Mouse (Mus musculus): ENCODE measurements at regions not wholly inside any gene's neighbourhood (a gene's known extent, or its start where the extent isn't known, plus 50 kb on each side); places are given as distances from the start of the nearest gene placed in this dataset.

- Histone ChIP-seq H3K4me3 (ENCODE audit: low read depth, low read length) (no peak overlapping the region), H3K9me3 (replicated peaks; ENCODE audit: control insufficient read depth, insufficient read depth, low read length, poor library complexity, severe bottlenecking) (no peaks in the 10 kb centered on the region), H3K27ac (ENCODE audit: insufficient read depth, low read length) (no peak overlapping the region), H3K4me1 (ENCODE audit: control insufficient read depth, insufficient read depth, low read length) (peaks cover 5% of the 10 kb centered on the region), H3K9ac (ENCODE audit: low read depth, poor library complexity, severe bottlenecking) (no peak overlapping the region), H3K27me3 (ENCODE audit: control insufficient read depth, insufficient read depth, low read length, poor library complexity, severe bottlenecking) (no peaks in the 10 kb centered on the region; the same call in 1 of the 2 replicates), H3K36me3 (ENCODE audit: control insufficient read depth, insufficient read depth, low read length, poor library complexity, severe bottlenecking) (no peaks in the 10 kb centered on the region)
- TF ChIP-seq EP300 (IDR thresholded peaks at IDR 0.05; ENCODE audit: insufficient read depth, low read depth, low read length) (no peak), POLR2A (IDR thresholded peaks at IDR 0.05; ENCODE audit: insufficient read depth, low read length) (no peak), CTCF (IDR thresholded peaks at IDR 0.05; ENCODE audit: low read depth, low read length) (no peak)
These were observed 76.5 kb downstream of the Gja1 start for GRCm38 (mm10) chr10:56453578-56454069.

GRCm38 (mm10) chr10:56455867-56456468 is 78.8 kb downstream of the Gja1 start:
- Histone ChIP-seq H3K4me3 (ENCODE audit: low read depth, low read length) (no peak overlapping the region), H3K27ac (ENCODE audit: insufficient read depth, low read length) (no peak overlapping the region), H3K36me3 (ENCODE audit: control insufficient read depth, insufficient read depth, low read length, poor library complexity, severe bottlenecking) (no peaks in the 10 kb centered on the region), H3K4me1 (ENCODE audit: control insufficient read depth, insufficient read depth, low read length) (peaks cover 5% of the 10 kb centered on the region), H3K9me3 (replicated peaks; ENCODE audit: control insufficient read depth, insufficient read depth, low read length, poor library complexity, severe bottlenecking) (no peaks in the 10 kb centered on the region), H3K27me3 (ENCODE audit: control insufficient read depth, insufficient read depth, low read length, poor library complexity, severe bottlenecking) (no peaks in the 10 kb centered on the region; the same call in 1 of the 2 replicates), H3K9ac (ENCODE audit: low read depth, poor library complexity, severe bottlenecking) (no peak overlapping the region)
- TF ChIP-seq CTCF (IDR thresholded peaks at IDR 0.05; ENCODE audit: low read depth, low read length) (no peak), POLR2A (IDR thresholded peaks at IDR 0.05; ENCODE audit: insufficient read depth, low read length) (no peak), EP300 (IDR thresholded peaks at IDR 0.05; ENCODE audit: insufficient read depth, low read depth, low read length) (no peak)

GRCm38 (mm10) chr10:56468537-56468936 is 91.4 kb downstream of the Gja1 start:
- Histone ChIP-seq H3K4me1 (ENCODE audit: control insufficient read depth, insufficient read depth, low read length) (no peaks in the 10 kb centered on the region), H3K9me3 (replicated peaks; ENCODE audit: control insufficient read depth, insufficient read depth, low read length, poor library complexity, severe bottlenecking) (no peaks in the 10 kb centered on the region), H3K27ac (ENCODE audit: insufficient read depth, low read length) (no peak overlapping the region), H3K9ac (ENCODE audit: low read depth, poor library complexity, severe bottlenecking) (no peak overlapping the region), H3K4me3 (ENCODE audit: low read depth, low read length) (no peak overlapping the region), H3K36me3 (ENCODE audit: control insufficient read depth, insufficient read depth, low read length, poor library complexity, severe bottlenecking) (no peaks in the 10 kb centered on the region), H3K27me3 (ENCODE audit: control insufficient read depth, insufficient read depth, low read length, poor library complexity, severe bottlenecking) (no peaks in the 10 kb centered on the region)
- TF ChIP-seq EP300 (IDR thresholded peaks at IDR 0.05; ENCODE audit: insufficient read depth, low read depth, low read length) (no peak), POLR2A (IDR thresholded peaks at IDR 0.05; ENCODE audit: insufficient read depth, low read length) (no peak), CTCF (IDR thresholded peaks at IDR 0.05; ENCODE audit: low read depth, low read length) (no peak)

- no peaks in the 10 kb centered on the region for H3K27me3 ChIP-seq (ENCODE audit: control insufficient read depth, insufficient read depth, low read length, poor library complexity, severe bottlenecking)
- H3K36me3 ChIP-seq (ENCODE audit: control insufficient read depth, insufficient read depth, low read length, poor library complexity, severe bottlenecking): no peaks in the 10 kb centered on the region
- H3K4me3 ChIP-seq (ENCODE audit: low read depth, low read length): no peak overlapping the region
- no peak overlapping the region for H3K9ac ChIP-seq (ENCODE audit: low read depth, poor library complexity, severe bottlenecking)
- no peaks in the 10 kb centered on the region for H3K9me3 ChIP-seq (replicated peaks; ENCODE audit: control insufficient read depth, insufficient read depth, low read length, poor library complexity, severe bottlenecking)
- no peak overlapping the region for H3K27ac ChIP-seq (ENCODE audit: insufficient read depth, low read length)
- no peak for TF ChIP-seq EP300 (IDR thresholded peaks at IDR 0.05; ENCODE audit: insufficient read depth, low read depth, low read length)
- TF ChIP-seq POLR2A (IDR thresholded peaks at IDR 0.05; ENCODE audit: insufficient read depth, low read length): no peak
- no peak for TF ChIP-seq CTCF (IDR thresholded peaks at IDR 0.05; ENCODE audit: low read depth, low read length)
- no peaks in the 10 kb centered on the region for H3K4me1 ChIP-seq (ENCODE audit: control insufficient read depth, insufficient read depth, low read length)
These were observed 92.0 kb downstream of the Gja1 start for GRCm38 (mm10) chr10:56468993-56469712.

GRCm38 (mm10) chr10:56469895-56470294 is 92.8 kb downstream of the Gja1 start:
- no peak overlapping the region for H3K9ac ChIP-seq (ENCODE audit: low read depth, poor library complexity, severe bottlenecking)
- no peaks in the 10 kb centered on the region for H3K4me1 ChIP-seq (ENCODE audit: control insufficient read depth, insufficient read depth, low read length)
- no peaks in the 10 kb centered on the region for H3K27me3 ChIP-seq (ENCODE audit: control insufficient read depth, insufficient read depth, low read length, poor library complexity, severe bottlenecking)
- TF ChIP-seq EP300 (IDR thresholded peaks at IDR 0.05; ENCODE audit: insufficient read depth, low read depth, low read length): no peak
- TF ChIP-seq CTCF (IDR thresholded peaks at IDR 0.05; ENCODE audit: low read depth, low read length): no peak
- TF ChIP-seq POLR2A (IDR thresholded peaks at IDR 0.05; ENCODE audit: insufficient read depth, low read length): no peak
- no peak overlapping the region for H3K4me3 ChIP-seq (ENCODE audit: low read depth, low read length)
- H3K9me3 ChIP-seq (replicated peaks; ENCODE audit: control insufficient read depth, insufficient read depth, low read length, poor library complexity, severe bottlenecking): no peaks in the 10 kb centered on the region
- H3K27ac ChIP-seq (ENCODE audit: insufficient read depth, low read length): no peak overlapping the region
- H3K36me3 ChIP-seq (ENCODE audit: control insufficient read depth, insufficient read depth, low read length, poor library complexity, severe bottlenecking): no peaks in the 10 kb centered on the region

GRCm38 (mm10) chr10:56474951-56475350 is 97.8 kb downstream of the Gja1 start:
- H3K36me3 ChIP-seq (ENCODE audit: control insufficient read depth, insufficient read depth, low read length, poor library complexity, severe bottlenecking): no peaks in the 10 kb centered on the region
- H3K27me3 ChIP-seq (ENCODE audit: control insufficient read depth, insufficient read depth, low read length, poor library complexity, severe bottlenecking): no peaks in the 10 kb centered on the region
- H3K4me1 ChIP-seq (ENCODE audit: control insufficient read depth, insufficient read depth, low read length): no peaks in the 10 kb centered on the region
- no peaks in the 10 kb centered on the region for H3K9me3 ChIP-seq (replicated peaks; ENCODE audit: control insufficient read depth, insufficient read depth, low read length, poor library complexity, severe bottlenecking)
- no peak overlapping the region for H3K4me3 ChIP-seq (ENCODE audit: low read depth, low read length)
- no peak for TF ChIP-seq EP300 (IDR thresholded peaks at IDR 0.05; ENCODE audit: insufficient read depth, low read depth, low read length)
- no peak for TF ChIP-seq CTCF (IDR thresholded peaks at IDR 0.05; ENCODE audit: low read depth, low read length)
- no peak for TF ChIP-seq POLR2A (IDR thresholded peaks at IDR 0.05; ENCODE audit: insufficient read depth, low read length)
- no peak overlapping the region for H3K9ac ChIP-seq (ENCODE audit: low read depth, poor library complexity, severe bottlenecking)
- no peak overlapping the region for H3K27ac ChIP-seq (ENCODE audit: insufficient read depth, low read length)

All from ES-Bruce4 (cell line).